Mouse (Mus musculus) erythroblast, embryonic 14.5 days (primary cell): Measurements from ENCODE around the gene Shroom3. TPM values are rescaled to one million over a fixed set of nuclear protein-coding genes. Genes with fewer than 3 reads are reported as not detected.

Experiments
- H3K27me3 ChIP-seq: 2 replicates; pipeline ENCODE4 v1.6.1; 2012; ENCODE audit warnings: inconsistent platforms; ENCODE audit not compliant: control insufficient read depth
- H3K36me3 ChIP-seq: 2 replicates; pipeline ENCODE4 v1.6.1; 2012; ENCODE audit warnings: mild to moderate bottlenecking, inconsistent platforms; ENCODE audit not compliant: control insufficient read depth
- H3K4me1 ChIP-seq: 2 replicates; pipeline ENCODE4 v1.6.1; 2012; ENCODE audit warnings: inconsistent platforms; ENCODE audit not compliant: control insufficient read depth
- H3K4me3 ChIP-seq: replicated peaks from 2 replicates; pipeline ENCODE3; 2012; ENCODE audit warnings: moderate library complexity, mild to moderate bottlenecking, inconsistent platforms
- H3K9me3 ChIP-seq: 2 replicates; pipeline ENCODE4 v1.6.1; 2012; ENCODE audit warnings: low read length, inconsistent platforms, mixed read lengths; ENCODE audit not compliant: control insufficient read depth
- GATA1 ChIP-seq: IDR thresholded peaks from 2 replicates; pipeline ENCODE4 v1.6.1; 2012; ENCODE audit warnings: low read length, inconsistent platforms, mixed read lengths
- TAL1 ChIP-seq: IDR thresholded peaks from 3 replicates; pipeline ENCODE4 v1.6.1; 2012; ENCODE audit warnings: low read length, inconsistent platforms, mixed read lengths
- polyA plus RNA-seq: library from polyadenylated mRNA; stranded (reverse); fragments of >175 nt; gene quantifications from 2 replicates; pipeline ENCODE4 v1.2.3, GENCODE M21; 2012

Shroom3 gene
- polyA plus RNA-seq = 0.04 TPM in 1 of 2 replicates, not detected in the other

- Histone ChIP-seq H3K27me3 (peaks cover 39% of the 10 kb centered on the region), H3K9me3 (no peaks in the 10 kb centered on the region), H3K36me3 (no peaks in the 10 kb centered on the region), H3K4me3 (no peak within 1 kb of the TSS), H3K4me1 (no peaks in the 10 kb centered on the region)
- no peak for TF ChIP-seq TAL1
- TF ChIP-seq GATA1 = no peak
These were observed at the start of gene Shroom3 for GRCm38 (mm10) chr5:92683351-92683807. Gene Shroom3 (plus strand): TSS chr5:92683435.

- Histone ChIP-seq H3K4me3 (no peak overlapping the region), H3K36me3 (no peaks in the 10 kb centered on the region), H3K9me3 (no peaks in the 10 kb centered on the region), H3K4me1 (no peaks in the 10 kb centered on the region), H3K27me3 (no peaks in the 10 kb centered on the region)
- TF ChIP-seq GATA1 = no peak
- no peak for TF ChIP-seq TAL1
These were observed 49.7 kb upstream of the Shroom3 start for GRCm38 (mm10) chr5:92633526-92633925.

DNA sequence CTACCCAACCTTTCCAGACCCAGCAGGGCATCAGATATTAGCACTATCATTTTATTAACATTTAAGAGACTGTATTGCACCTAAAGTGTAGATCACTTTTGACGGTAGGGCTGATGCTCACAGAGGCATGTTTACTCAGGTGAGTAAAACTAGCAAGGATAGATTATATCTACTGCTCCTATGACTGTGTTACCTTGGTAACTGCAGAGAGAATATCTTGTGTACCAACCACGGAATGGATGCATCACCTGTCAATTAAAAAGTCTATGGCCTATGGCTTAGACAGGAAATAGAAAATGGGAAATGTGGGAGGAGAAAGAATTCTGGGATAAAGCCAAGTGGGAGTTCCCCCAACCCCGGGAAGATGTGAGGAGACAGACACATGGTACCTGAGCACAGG lies 48.3 kb upstream of the Shroom3 start:
- TF ChIP-seq GATA1 (no peak), TAL1 (no peak)
- Histone ChIP-seq H3K36me3 (no peaks in the 10 kb centered on the region), H3K9me3 (no peaks in the 10 kb centered on the region), H3K4me1 (no peaks in the 10 kb centered on the region), H3K27me3 (no peaks in the 10 kb centered on the region), H3K4me3 (no peak overlapping the region)

GRCm38 (mm10) chr5:92635891-92636290 lies 47.3 kb upstream of the Shroom3 start:
- Histone ChIP-seq H3K27me3 (no peaks in the 10 kb centered on the region), H3K4me1 (no peaks in the 10 kb centered on the region)

GRCm38 (mm10) chr5:92640861-92641260 lies 42.4 kb upstream of the Shroom3 start:
- no peaks in the 10 kb centered on the region for H3K36me3 ChIP-seq
- H3K4me3 ChIP-seq = no peak overlapping the region
- H3K4me1 ChIP-seq = no peaks in the 10 kb centered on the region
- no peak for TF ChIP-seq TAL1
- no peak for TF ChIP-seq GATA1
- H3K27me3 ChIP-seq = no peaks in the 10 kb centered on the region
- no peaks in the 10 kb centered on the region for H3K9me3 ChIP-seq

More at GRCm38 (mm10) chr5:92635891-92636290, 47.3 kb upstream of the Shroom3 start:
- Histone ChIP-seq H3K4me3 (no peak overlapping the region), H3K9me3 (no peaks in the 10 kb centered on the region), H3K36me3 (no peaks in the 10 kb centered on the region)
- no peak for TF ChIP-seq GATA1
- no peak for TF ChIP-seq TAL1

DNA sequence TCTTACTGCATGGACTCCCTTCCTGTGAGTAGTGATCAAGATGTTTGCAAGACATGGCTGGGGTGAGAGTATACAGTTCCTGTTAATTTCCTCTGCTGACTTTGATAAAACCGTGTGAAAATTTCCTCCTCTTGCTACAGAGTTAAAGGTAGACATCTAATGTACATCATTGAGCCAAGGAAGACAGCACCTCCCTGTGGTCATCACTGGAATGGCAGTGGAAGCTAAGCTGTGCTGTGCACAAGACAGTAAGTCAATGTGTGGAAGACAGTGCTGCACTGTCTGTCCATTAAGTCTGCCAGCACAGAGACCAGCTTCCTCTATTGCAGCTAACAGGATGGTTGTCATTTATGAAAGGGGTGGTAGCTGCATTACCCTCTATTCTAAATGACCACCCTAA lies 27.0 kb upstream of the Shroom3 start:
- Histone ChIP-seq H3K4me3 (no peak overlapping the region), H3K36me3 (no peaks in the 10 kb centered on the region), H3K9me3 (no peaks in the 10 kb centered on the region), H3K4me1 (no peaks in the 10 kb centered on the region), H3K27me3 (no peaks in the 10 kb centered on the region)
- TF ChIP-seq GATA1 (no peak), TAL1 (no peak)

DNA sequence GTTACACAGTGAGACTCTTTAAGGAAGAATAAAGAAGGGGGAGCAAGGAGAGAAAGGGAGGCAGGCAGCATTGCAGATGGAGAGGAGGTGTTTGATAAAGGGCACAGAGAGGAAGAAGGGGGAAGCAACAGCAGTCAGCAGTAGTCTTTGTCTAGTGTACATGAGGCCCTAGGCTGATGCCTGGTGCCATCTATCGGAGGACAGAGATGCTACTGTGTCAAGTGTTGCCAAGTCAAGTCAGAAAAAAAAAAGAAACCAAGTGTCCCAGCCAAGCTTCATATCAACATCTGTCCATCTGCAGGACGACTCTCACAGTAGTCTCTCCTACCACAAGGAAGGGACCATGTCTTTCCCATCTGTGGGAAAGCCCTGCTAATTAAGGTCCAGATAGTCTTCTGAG lies 18.9 kb upstream of the Shroom3 start:
- H3K27me3 ChIP-seq = no peaks in the 10 kb centered on the region
- no peaks in the 10 kb centered on the region for H3K4me1 ChIP-seq
- no peaks in the 10 kb centered on the region for H3K9me3 ChIP-seq
- H3K4me3 ChIP-seq = no peak overlapping the region
- H3K36me3 ChIP-seq = no peaks in the 10 kb centered on the region
- no peak for TF ChIP-seq GATA1
- TF ChIP-seq TAL1 = no peak

DNA sequence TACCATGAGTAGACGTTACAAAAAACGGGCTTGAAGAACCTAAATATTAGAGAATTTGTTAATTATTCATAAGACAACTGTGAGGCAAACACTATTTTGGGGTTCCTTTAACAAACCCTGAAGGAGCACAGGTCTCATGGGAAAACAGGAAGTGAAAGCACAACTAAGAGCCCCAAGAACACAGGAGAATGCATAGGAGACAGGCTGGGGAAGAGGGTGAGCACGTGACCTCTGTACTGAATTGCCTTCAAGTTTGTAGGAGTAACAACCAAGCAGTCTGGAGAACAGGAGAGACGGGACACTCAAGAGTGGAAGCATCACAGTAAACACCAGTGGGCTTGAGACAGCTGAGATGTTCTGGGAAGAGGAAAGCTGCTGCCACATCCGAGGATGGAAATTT lies 16.4 kb upstream of the Shroom3 start:
- H3K4me1 ChIP-seq = no peaks in the 10 kb centered on the region
- TF ChIP-seq TAL1 (no peak), GATA1 (no peak)
- H3K36me3 ChIP-seq = no peaks in the 10 kb centered on the region
- no peak overlapping the region for H3K4me3 ChIP-seq
- H3K27me3 ChIP-seq = no peaks in the 10 kb centered on the region
- H3K9me3 ChIP-seq = no peaks in the 10 kb centered on the region

- peaks cover 2% of the 10 kb centered on the region; the same call in 1 of the 2 replicates for H3K9me3 ChIP-seq
- H3K4me3 ChIP-seq = peak within 1 kb of the TSS; percentile 45
- peaks cover 10% of the 10 kb centered on the region for H3K4me1 ChIP-seq
- no peaks in the 10 kb centered on the region for H3K36me3 ChIP-seq
- peaks cover 13% of the 10 kb centered on the region for H3K27me3 ChIP-seq
- TF ChIP-seq GATA1 (no peak), TAL1 (no peak)
These were observed 8.2 kb upstream of the Shroom3 start, which contains the start of gene Ccdc158 for GRCm38 (mm10) chr5:92674859-92675573. Gene Ccdc158 (minus strand): TSS chr5:92675271.
